Mouse (Mus musculus) right cerebral cortex, postnatal 10 days (tissue): ENCODE results near the gene Ercc8.

Experiments
- DNase-seq, 2 experiments: peaks; one replicate each; pipeline ENCODE4 v3.0.0; 2021; ENCODE audit warnings: low spot score in 2 of 2

Ercc8 gene

GRCm38 (mm10) chr13:108158465-108159240 lies at the start of gene Ercc8, which contains the start of gene Ndufaf2:
Gene Ercc8 (plus strand): TSS chr13:108158731.
Gene Ndufaf2 (minus strand): TSS chr13:108158623.
- peak; percentile 95 to 97 for DNase-seq

DNA sequence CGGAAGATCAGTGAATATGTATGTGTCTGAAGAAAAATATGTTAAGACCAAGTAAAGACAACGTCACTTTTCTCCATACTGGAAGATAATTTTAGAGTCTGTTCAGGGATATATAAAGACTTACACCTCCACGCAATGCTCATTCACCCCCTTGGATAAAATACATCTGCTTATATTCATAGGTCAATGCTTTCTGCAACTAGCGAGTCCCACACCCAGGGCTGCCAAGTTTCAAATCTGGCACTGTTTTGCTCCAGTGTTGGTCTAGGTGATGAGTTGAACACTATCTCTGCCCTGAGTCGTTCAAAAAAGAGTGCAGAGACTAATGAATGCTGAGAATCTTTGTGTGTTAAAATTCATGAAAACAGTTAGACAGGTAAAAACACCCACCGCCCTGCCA lies 47.6 kb upstream of the Ercc8 start:
- DNase-seq = no peak

DNA sequence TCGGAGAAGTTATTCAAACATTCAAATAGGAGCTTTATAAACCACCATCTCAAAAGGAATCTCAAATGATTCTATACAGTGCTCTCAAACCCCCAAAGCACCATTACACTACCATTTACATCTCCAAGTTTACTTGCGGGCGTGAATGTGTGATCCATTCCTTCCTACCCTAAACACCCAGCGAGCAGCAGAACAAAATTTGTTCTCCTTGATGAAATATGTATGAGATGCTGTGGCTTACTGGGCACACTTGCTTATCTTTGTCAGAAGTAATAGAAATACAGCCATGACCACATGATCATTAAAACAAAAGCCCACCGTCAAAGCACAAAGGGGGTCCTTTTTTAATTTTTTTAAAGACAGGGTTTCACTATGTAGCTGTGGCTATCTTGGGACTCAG lies 45.0 kb upstream of the Ercc8 start:
- no peak for DNase-seq

DNA sequence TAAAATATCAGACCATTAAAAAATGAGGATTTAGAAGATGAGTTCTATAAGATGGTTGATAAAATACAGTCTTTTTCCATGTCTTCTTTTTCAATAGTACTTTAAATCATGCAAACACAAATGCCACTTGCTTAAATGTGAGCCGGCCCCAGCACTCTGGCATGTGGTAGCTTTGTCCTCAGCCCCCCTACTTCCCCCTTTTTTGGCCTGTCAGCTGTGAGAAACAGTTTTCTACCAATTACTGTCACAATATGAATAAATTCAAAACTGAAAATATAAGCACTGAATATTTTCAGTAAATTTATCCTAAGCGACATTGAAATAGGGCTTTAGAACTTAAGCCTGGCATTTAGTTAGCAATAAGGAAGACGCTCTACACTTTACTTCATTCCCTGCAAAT lies 44.3 kb upstream of the Ercc8 start:
- DNase-seq = no peak

DNA sequence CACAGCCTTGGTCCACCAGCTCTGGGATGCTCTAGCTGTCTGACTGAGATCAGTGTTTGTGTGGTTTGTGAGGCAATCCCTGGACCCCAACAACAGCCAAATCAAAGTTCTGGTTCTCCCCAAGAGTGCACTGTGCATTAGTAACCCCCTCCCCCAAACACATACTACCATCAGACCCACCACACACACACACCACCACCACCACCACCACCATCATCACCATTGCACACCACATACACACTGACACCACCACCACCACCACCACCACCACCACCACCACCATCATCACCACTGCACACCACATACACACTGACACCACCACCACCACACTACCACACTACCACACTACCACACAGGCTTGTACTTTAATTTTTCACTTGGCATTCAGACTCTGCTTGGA lies 40.9 kb upstream of the Ercc8 start:
- DNase-seq = no peak

GRCm38 (mm10) chr13:108118188-108118587 lies 40.3 kb upstream of the Ercc8 start:
- no peak for DNase-seq

- DNase-seq = no peak
Observed at GRCm38 (mm10) chr13:108119411-108120310, 38.9 kb upstream of the Ercc8 start.

DNA sequence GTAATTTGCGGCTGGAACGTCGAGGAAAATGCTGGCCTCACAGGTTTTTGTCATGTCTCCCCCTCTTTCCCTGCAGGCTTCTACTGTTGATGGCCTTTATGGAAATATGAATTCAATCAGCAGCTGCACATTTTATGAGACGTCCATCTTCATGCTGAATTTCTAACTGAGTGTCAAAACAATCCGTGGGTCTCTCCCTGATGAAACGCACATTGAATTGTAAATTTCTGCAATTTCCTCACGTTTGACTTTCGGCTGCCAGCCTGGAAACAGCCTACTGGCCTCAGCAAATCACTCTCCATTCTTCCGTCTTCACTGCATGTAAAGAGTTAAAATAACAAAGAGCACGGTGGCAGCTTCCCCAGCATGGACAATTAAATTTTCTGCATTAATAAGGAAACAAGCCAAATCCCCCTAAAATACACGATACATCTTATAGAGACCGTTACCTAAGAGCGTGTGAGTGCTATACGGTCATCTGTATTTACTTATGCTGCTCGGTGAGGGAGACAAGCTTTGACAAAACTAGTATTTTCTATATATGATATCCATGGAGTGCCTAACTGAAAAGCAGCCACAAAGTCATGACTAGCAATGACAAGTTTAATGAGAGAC lies 35.3 kb upstream of the Ercc8 start:
- no peak for DNase-seq

DNA sequence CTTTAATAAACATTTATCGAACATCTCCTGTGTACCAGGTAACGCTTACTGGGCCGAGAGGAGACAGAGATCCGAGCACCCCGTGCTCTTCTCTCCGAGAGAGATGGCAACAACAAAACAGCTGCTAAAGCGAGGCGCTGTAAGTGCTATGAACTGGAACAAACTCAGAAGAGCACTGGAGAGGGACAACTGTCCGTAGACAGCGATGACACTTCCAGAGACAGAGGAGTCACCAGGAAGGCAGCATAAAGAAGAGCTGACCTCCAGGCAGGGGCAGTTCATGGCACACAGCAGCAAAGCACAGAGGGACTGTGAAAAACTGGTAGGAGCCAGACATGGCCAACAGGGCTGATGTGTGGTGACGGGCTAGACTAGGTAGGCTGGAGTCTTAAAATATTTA lies 34.4 kb upstream of the Ercc8 start:
- no peak for DNase-seq

DNA sequence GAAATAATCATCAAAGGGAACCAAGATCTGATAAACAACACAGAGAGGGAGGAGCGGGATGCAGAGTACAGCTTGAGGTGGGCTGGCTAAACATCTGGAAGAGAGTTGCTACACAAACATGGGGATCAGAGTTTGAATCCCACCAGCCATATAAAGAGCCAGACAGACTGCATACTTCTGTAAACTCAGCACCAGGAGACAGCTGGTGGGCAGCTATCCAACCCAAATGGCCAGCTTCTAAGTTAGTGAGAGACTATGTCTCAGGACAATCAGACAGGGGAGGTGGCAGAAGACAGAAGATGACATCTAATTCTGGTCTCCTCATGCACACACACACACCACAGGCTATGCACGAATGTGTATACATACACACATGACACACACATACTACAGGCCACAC lies 32.3 kb upstream of the Ercc8 start:
- no peak for DNase-seq

GRCm38 (mm10) chr13:108127130-108127529 lies 31.4 kb upstream of the Ercc8 start:
- DNase-seq = peak; percentile 44

DNA sequence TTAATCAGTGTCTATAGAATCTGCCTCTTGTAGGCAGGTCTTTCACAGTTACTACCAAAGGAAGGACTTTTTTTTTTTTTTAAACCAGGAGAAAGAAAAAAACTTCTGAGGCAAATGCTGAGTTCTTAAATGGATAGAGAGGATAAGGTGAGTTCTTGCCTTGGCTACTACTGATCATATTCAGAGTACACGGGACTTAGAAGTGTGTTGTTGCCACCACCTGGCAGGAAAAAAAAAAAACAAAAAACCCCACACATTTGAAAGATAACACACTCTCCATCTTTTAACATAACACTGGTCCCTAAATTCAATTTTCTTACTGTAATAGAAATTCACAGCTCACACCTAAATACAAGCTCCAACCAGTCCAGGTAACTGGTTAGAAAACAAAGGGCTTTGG lies 30.6 kb upstream of the Ercc8 start:
- no peak for DNase-seq

DNA sequence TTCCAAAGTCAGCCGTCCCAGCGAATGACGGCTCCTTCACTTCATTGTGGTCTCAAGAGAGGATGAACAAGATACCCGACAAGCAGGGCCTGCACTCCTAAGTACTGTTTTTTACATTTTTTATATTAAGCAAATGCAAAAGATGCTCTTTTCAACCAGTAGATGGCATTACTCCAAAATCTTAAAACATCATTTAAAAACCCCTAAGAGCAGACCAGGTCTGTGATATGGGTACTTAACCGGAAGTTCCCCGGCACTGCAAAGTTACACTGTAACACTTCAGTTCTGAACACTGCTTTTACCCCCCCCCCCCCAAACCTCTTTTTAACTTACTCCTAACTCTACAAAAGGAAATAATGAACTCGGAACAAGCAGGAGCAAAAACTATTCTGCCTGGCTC lies 29.5 kb upstream of the Ercc8 start:
- no peak for DNase-seq

DNA sequence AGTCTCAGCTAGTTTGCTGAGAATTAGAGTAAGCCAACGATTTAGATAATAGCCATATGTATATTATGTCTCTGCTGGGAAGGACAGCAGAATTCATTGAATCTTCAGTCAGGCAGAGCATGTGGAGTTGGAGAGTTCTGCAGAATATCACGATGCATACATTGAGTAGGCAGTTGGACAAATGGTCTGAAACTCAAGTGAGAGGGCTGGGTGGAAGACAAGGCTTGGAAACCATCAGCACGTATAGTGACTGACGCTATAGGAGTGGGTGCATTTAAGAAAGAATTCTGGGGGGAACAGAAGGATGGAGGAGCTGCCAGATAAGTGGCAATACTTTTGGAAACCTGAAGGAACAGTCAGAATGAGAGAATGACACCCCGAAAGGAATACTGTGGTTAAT lies 27.8 kb upstream of the Ercc8 start:
- no peak for DNase-seq

- no peak for DNase-seq
Observed at GRCm38 (mm10) chr13:108132031-108132819, 26.3 kb upstream of the Ercc8 start.

DNA sequence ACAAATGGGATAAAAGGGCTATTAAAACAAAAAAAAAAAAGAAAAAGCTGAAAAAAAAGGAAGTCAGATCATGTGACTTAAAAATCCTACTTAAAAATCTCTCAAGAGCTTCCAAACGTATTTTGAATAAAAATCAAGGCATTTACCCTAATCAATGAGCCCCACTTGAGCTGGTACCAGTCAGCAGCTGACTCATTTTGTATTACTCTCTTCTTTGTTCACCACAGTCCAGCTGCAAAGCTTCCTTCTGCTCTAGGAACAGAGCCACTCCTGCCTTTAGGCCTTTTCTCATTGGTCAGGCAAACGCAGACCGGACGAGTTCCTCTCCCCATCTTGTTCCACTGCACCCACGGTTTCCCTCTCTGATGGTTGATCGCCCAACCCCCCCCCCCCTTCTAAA lies 22.9 kb upstream of the Ercc8 start:
- DNase-seq = no peak

DNA sequence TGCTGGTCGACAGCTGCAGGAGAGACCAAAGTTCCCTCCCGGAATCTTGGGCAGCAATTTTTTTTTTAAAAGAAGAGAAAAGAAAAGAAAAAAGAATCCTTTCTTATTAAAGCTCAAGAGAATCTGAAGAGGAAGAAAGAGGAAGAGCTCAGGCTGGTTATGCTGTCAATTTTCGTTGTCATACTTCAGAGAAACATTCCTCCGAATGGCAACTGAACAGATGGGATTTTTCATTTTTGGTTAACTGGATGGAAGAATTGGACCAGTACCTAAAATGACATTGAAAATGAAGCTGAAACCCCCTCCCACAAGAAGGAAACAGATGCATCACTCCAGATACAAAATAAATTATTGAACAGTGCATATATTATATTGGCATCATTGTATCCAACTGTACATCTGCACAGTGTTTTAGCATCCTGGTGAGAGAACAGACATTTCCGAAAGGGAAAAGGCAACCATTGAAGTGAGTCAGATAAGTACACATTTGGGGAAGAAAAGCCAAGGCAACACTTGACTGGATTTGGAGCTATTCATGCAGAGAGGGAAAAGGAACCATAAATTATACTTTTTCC lies 20.0 kb upstream of the Ercc8 start:
- no peak for DNase-seq

DNA sequence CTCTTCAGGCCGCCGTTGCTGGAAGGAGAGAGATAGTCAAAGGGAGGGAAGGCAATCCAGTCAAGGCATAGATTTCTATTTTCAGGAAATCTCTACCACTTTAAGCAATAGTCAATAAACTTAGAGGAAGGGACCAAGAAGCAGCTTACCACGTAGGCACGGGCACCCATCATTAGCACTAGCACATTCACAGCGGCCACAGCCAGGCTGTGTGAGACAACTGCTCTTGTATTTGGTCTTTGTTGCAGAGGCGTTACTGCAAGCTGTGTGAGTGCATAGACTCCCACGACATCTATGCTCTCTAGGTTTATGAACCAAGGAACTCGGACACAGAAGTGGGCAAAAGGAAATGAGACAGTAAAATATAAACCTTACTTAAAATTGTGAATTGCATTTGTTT lies 14.4 kb upstream of the Ercc8 start:
- no peak for DNase-seq

GRCm38 (mm10) chr13:108151782-108152181 lies 6.7 kb upstream of the Ercc8 start:
- peak; percentile 43 to 49 for DNase-seq

GRCm38 (mm10) chr13:108152650-108153372 lies 5.7 kb upstream of the Ercc8 start:
- DNase-seq = peak; percentile 56 to 80

DNA sequence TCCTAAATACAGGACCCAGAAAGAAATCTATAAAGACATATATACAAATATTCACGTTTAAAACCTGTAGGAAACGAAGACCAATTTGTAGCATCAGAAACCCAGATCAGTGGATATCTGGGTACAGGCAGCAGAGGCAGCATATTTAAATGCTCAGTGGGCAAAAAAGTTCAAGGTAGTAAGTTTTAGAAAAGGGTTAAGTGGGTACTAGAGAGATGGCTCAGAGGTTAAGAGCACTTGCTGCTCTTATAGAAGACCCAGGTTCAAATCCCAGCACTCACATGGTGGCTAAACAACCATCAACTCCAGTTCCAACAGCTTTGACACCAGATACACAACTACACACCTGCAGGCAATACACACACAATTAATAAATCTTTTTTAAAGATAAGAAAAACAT lies 1.4 kb upstream of the Ercc8 start:
- no peak for DNase-seq
